Mouse (Mus musculus) left cerebral cortex, postnatal 4 days (tissue): ENCODE results near the gene Mpo. TPM values are rescaled to one million over a fixed set of nuclear protein-coding genes. Genes with fewer than 3 reads are reported as not detected.
A peak's percentile ranks its signal among the peaks of the same experiment; 100 is the strongest.

Source experiments
- DNase-seq: peaks from one replicate; pipeline ENCODE4 v3.0.0-alpha.2; 2022
- intact Hi-C: fragments of 180-260 bp; cut with DNase I; formaldehyde crosslinking; loops from one replicate; pipeline ENCODE4 v1.15.1; 2025
- total RNA-seq, 2 experiments: library from RNA; stranded (reverse); gene quantifications; 2 replicates each; pipeline ENCODE4 v1.2.3; 2021

Gene Mpo
- total RNA-seq: under 1 TPM in 1 of 2 experiments, not detected in 1; 0.32 TPM

DNA sequence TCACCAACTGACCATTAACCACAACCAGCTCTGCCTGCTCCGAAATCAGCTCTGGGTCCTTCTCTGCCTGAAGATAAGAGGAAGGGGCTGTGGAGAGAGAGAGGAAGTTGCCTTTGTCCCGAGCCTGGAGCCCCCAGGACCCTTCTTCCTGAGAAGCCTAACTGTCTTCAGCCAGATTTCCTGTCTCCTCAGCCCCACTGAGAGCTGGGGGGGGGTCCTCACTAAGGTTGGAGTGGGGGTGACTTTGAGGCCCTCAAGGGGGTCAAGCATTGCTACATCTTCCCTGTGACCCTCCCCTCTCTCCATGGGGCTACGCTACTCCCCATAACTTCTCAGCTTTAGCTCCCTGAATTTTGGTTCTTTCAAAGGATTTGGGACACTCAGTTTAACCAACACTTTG is at the start of gene Mpo:
Gene Mpo, plus strand, starts transcription at position 122 of the 400 bp plus-strand sequence.
- intact Hi-C loops: no loop called here
- DNase-seq: no peak

DNA sequence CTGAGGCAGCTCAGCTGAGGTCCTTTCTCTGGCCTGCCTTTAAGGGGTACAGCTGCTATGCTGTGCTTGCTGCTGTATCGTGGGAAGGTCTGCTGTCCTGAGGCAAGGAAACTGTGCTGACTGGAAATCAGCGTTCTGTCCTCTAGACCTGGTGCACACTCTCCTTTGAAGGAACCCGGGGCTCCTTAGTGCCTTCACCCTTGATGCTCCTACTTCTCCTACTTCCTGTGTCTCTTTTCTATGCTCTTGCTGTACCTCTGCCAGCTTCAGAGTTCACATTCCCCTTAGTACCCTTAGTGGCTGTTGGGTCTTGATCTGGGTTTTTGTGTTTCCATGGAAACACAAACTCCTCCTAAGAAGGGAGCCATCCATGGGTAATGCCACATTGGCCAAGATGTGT is 49.7 kb upstream of the Mpo start:
- no peak for DNase-seq
- intact Hi-C loops: no loop called here

DNA sequence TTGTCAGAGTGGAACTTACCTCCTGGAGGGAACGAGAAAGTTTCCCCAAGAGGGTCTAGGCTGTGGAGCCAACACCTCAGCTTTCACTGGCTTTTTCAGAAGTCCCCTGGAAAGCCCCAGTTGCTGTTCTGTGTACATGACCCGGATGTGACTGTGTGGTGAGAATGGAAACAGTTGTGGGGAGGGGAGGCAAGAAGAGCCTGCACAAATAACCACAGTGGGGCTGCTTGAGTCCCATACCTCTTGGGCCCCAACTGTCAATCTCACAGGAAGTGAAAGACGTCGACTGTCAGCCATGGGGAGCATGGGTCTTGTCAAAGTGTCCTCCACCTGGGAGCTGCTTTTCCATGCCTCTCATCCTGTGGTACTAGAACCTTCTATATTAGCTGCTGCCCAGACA is 48.4 kb upstream of the Mpo start:
- intact Hi-C loops: no loop called here
- DNase-seq: no peak

DNA sequence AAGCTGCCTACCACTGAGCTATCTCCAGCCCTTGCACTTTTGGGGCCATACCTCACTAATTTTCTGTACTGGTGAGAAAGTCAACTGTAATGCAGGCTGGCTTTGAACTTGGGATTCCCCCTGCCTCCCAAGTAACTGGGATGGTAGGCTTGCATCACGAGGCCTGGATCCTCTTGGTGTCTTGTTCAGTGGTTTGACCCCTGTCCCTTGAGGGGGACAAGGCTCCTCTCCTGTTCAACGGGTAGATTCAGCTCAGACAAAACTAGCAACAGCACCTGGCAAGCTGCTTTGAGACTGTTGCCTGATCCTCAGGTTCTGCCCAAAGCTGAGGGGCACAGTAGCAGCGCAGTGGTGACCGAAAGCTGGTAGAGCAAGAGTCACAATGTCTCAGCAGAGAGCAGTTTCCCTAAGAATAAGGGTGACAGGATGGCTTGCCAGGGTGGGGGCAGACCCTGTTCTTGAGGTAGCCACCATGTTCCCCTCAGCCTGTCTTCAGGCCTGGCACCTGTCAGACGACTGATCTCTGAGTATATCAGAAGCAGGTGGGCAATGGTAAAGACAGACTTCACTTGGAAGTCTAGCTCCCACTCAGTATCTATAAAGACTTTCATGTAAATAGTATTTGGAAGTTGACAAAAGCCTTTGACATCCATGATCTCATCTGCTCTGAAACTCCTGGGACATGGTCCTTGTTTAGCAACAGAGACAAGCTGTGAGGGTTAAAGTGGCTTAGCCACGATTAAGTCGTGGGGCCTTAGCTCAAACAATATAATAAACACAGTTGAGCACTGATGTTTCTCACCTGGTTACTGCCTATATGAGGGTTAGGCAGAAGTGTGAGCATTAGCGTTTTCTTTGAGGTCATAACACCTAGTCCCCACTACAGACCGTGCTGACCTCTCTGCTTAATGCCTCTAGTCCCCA is 47.5 kb upstream of the Mpo start:
- intact Hi-C loops: no loop called here
- DNase-seq: no peak

DNA sequence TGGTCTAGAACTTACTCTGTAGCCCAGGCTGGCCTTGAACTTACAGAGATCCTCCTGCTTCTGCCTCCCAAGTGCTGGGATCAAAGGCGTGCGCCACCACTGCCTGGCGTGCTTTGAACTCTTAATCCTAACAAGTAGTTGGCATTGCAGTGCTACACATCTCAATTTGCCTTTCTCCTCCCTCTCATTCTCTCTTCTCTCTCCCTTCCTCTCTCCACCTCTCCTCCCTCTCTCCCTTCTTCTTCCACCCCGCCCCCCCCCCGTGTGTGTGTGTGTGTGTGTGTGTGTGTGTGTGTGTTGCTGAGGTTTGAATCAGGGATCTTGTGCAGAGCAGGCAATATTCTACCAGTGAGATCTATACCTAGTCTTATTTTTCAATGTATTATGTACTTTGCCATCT is 46.1 kb upstream of the Mpo start:
- intact Hi-C loops: no loop called here
- DNase-seq: no peak

DNA sequence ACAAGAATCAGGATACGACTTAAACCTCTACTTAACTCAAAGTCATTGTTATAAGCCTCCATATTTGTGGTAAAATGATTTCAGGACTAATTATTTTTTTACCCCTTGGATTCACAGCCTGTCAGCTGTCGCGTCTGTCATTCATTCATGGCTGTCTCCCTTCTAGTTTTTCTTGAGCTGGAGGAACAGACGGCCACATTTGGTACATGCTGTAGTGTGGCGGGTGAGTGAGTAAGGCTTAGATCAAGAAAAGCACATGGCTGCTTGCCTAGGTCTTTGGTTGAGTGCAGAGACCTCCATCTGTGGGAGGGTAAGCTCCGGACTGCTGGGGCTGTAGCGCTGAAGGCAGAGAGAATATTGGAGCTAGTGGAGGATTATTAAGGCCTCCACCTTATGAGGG is 45.7 kb upstream of the Mpo start:
- DNase-seq: no peak
- intact Hi-C loops: no loop called here

DNA sequence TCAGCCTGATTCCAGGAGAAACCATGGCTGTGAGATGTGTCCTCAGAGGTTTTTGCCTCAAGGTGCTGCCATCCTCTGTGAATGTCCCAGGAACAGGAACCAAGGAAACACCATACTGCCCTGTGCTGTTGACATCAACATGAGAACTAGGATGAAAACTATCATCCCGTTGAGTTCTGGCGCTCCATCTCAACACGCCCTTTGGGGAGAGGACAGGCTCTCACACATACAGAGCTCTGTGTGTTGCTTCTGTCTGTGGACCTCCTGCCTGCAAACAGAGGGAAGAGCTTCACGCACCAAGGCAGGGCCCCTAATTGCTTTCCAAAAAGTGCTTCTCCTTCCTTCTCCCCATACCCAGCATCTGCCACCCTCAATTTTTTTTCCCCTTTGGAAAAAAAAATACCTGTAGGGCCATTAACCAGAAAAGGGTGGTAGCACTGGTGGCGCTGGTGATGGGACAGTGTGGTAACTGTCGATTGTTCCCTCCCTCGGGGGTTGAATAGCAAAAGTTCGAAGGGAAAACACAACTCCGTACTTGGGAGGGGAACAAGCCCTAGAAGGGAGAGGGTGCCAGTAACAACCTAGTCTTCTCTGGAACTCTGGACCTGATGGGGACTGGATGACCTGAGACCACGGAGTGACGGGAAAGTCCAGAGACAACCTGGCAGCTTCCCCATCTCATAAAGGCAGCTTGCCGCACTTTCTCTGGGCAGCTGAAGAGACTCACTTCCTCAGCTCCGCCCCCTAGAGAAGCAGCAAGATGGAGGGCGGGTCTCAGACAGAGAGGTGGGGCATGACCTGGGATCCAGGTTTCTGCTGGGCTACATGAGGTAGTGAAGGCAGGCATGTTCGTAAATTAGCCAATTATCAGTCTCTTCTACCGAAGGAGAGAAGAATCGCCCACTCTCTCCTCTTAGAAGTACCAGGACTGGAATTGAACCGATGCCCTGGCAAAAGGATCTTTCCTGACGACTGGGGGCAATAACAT is 45.0 kb upstream of the Mpo start:
- intact Hi-C loops: no loop called here

DNA sequence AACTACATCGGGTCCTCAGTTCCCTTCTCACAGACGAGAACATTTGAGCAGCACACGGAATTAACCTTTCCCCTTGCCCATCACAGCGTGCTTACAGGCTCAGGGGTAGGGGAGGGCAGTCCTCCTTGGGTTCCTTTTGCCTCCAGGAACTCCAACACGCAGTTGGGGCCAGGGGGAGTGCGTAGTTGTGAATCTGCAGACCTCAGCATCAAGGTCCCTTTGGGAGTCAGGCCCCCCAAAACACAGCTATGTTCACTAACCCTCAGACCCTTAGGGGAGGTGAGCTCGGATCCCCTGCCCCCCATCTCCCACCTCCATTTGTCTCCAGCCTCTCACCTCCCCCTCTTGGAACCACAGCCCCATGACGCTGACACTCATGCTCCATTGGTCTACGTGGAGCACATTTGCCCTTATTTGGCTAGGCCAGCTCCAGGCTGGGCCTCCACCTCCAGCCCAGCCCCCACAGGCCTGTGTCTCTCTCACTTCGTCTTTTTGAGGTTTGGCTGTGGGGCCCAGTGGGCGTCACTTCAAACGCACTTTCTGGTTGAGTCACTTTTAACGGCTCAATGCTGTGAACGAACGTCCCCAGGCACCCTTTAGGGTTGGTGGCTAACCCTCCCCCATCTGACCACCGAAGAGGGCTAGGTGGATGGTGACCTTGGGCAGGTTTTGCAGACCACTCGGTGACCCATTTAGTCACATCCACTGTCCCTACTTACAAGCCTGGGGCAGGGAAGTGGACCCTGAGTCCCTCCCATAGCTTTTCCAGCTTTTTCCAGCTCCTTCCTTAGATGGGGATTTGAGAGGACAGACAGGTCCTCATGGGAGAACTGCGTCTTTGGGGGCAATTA is 44.0 kb upstream of the Mpo start:
- no peak for DNase-seq
- intact Hi-C loops: no loop called here

More for the DNA sequence above, 45.0 kb upstream of the Mpo start:
- no peak for DNase-seq

DNA sequence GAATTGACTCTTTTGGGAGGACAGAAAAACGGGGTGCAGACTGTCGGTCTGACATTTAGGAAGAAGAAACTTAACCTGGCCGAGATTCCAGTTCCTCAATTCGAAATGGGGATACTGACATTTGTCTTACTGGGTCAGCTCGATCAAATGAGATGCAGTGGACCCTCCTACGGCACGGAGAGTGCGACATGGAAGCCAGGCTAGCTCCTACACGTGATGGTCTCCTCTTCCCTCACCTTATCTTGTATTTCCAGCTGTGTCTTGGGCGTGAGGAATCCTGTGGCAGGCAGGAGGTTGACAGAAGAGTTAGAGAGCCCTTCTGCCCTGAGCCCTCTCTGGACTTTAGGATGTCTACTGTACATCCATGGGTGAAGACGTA is 43.3 kb upstream of the Mpo start:
- no peak for DNase-seq
- intact Hi-C loops: no loop called here

DNA sequence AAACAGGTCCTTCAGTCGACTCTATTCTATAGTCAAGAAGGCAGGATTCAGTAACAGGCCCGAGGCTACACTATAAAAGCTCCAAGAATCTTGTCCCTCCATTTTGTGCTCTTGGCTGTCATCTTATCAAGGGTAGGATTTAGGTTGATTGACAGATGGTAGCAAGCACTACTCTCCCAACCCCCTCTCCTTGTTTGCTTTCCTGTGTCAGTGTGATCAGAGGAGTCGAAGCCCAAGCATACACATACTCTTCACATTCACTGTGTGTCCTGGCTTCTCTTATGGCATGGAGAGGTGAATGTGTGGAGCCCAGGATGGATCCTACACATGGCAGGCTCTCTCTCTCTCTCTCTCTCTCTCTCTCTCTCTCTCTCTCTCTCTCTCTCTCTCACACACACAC is 42.9 kb upstream of the Mpo start:
- DNase-seq: no peak
- intact Hi-C loops: no loop called here

DNA sequence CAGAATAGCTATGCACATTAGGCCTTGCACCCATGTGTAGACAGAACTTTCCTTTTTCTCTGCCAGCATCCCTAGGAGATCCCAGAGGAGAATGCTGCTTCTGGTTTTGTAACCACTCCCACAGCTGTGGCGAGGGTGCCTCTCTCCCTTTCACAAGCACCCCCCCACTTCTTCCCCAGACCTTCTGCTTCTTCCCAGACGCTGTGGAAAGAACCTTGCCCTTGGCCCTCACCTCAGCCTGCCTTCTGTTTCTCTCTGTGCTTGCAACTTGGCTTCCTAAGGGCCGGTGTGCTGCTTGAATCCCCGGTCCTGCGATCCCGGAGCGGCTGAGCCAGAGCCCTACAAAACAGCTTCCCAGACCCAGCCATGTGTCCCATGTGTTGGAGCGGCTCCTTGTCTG is 42.4 kb upstream of the Mpo start:
- intact Hi-C loops: no loop called here
- no peak for DNase-seq

DNA sequence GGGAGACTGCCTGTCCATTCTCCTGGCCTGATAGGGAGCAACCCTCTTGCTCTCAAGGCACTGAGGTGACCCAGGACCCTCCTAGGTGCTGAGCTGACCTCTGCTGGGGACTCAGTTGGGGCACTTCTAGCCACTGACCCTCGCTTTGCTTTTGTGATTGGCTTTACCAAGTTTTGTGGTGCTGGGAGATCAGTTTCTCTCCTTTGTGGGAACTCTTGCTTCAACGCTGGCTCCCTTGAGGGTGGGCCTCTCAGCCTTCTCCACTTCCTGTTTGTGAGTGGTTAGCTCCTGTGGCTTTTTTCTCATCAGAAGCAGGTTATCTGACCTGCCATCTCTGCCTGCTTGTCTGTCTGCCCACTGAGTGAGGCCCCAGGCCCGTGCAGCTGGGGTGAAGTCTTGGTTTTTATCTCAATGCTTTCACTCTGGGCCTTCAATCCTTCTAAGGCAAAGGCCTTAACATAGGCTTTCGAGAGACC is 41.9 kb upstream of the Mpo start:
- intact Hi-C loops: no loop called here
- no peak for DNase-seq

DNA sequence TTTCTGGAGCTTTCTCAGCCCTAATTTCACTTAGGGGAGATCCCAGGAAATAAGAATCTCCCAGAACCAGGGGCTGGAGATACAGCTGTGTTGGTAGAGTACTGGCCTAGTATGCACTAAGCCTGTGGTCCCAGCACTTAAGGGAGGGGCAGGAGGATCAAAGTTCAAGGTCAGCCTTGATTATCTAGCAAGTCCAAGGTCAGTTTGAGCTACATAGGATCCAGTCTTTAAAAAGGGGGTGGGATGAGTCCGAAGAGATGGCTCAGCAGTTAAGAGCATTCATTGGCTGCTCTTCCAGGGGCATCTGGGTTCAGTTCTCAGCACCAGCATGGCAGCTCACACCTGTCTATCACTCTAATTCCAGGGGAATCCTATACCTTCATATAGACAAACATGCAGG is 41.1 kb upstream of the Mpo start:
- DNase-seq: no peak
- intact Hi-C loops: no loop called here

DNA sequence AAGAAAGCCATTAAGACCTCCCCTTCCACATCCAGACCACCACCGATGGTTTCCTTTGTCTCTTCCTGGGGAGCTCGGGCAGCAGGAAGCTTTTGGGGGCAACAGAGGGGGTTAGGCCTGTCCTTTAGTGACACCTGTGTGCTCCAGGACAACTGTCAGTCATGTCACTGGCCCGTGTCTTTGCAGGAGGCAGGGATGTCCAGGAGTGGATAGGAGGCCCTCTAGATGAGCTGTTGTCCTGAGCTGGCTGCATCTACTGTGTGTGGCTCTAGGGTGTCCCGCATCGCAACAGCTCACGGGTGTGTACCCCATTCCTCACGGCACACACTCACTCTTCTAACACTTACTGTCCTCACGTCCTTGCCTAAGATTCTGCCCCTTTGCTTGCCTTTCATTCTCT is 40.1 kb upstream of the Mpo start:
- intact Hi-C loops: no loop called here
- no peak for DNase-seq

DNA sequence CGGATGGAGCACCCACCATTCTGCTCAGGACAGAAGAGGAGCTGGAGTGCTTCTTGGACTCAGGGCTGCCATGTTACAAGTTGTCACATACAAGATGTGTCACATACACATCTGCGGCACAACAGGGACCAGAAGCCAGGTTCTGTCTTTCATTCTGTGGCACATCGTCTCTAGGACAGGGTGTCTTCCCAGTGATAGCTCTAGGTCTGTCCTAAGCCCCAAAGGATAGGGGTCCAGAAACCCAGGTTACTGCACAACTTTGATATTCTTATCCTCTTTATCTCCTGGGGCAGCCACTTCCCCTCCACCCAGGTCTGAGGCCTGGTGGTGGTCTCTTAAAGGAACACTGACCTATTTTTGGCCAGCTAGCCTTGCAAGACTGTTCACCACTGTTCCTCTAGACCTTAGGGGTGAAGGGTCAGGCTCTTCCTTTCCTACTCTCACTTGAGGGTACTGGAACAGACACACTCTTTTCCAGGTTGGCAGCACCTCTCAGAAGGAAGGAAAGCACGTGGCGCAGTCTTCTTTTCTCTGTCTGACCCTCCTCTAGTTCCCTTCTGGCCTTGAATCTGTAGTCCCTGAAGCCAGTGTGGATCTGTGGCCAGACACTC is 39.4 kb upstream of the Mpo start:
- DNase-seq: no peak
- intact Hi-C loops: no loop called here

DNA sequence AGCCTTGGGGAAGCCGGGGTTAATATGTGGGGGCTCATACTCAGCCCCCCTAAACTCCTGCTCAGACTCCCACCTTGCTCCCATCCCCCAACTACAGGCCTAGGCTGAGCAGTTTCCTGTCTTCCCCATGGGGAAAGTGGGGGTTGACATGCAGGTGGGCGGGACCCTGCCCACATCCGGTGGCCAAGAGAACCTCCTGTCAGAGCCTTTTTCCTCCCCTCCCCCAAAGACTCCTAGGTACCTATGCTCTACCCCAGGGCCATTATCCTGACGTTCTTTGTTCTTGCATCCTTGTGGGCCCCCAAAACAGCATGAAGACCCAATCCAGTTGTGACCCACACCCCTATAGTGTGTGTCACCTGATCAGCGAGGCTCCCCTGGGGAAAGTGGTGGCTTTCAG is 38.8 kb upstream of the Mpo start:
- intact Hi-C loops: no loop called here

DNA sequence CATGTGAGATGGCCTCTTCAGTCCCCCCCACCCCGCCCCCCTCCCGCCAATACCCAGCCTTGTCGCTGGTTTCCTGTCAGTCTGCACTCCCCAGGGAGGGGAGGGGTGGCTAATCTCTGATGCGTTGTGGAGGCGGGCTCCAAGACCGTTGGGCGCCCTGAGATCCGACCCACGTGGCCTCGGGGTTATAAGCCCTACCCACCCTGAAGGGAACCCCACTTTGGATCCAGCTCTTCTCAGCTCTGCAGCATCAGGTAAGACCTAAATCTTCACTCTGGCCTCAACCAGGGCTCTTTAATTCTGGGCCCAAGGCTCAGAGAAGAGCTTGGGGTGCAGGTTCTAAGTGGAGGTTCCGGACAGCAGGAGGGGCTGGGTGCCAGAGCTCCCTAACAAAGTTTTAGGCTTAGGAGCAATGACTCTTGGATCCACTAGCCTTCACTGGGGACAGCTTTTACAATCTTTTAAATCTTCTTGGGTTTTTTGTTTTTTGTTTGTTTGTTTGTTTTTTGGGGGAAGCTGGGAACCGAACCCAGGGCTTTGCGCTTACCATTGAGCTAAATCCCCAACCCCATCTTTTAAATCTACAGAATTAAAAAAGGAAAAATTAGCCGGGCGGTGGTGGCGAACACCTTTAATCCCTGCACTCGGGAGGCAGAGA is 37.9 kb upstream of the Mpo start:
- intact Hi-C loops: no loop called here
- peak; percentile 20 for DNase-seq

More for the DNA sequence above, 38.8 kb upstream of the Mpo start:
- no peak for DNase-seq

DNA sequence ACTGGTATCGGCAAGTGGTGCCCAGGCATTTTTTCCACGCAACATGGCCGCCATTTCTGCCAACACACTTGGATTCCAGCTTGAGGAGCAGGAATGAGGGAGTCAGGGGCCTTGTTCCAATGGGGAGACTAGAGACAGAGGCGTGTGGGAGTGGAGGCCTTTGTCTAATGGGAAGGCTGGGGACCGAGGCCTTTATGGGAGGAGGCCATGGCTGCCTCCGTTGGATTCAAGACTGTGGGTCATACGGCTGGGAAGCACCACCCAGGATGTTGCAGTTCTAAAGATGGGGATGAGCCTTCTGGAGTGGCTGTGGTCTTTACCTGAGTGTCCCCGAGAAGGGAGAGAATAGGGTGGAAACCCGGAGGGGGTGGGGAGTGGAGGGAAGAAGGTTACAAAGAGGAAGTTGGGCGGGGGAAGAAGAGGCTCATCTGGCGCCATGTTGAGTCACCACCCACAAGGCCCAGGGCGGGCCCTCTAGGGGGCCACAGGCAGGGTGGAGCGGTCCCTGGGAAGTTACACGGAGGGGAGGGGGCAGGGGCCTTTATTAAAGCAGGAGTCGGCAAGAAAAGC is 37.0 kb upstream of the Mpo start:
- intact Hi-C loops: no loop called here
- no peak for DNase-seq
